Mouse (Mus musculus) frontal cortex, postnatal 14 days (tissue): ENCODE measurements around the gene Rab20.

Source experiments
- DNase-seq, 2 experiments: peaks; one replicate each; pipeline ENCODE4 v3.0.0; 2022; ENCODE audit warnings: low spot score in 2 of 2

Rab20 gene

DNA sequence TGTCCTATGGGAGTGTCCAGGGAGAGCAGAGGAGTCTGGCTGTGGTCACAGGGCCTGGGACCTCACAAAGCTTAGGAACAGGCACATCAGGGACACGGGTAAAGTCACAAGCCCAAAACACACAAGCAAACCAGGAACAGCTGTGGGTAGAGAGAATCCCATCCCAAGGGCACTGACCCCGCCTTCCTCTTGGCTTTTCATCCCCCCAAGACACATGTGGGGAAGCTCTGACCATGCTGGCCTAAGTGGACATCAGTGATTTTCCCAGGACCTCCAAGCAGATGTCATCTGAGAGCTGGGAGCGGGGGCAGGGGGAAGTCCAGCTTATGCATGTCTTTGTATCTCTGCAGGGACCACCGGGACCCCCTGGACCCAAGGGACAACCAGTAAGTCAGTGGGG lies 73.9 kb downstream of the Rab20 start:
- no peak for DNase-seq

DNA sequence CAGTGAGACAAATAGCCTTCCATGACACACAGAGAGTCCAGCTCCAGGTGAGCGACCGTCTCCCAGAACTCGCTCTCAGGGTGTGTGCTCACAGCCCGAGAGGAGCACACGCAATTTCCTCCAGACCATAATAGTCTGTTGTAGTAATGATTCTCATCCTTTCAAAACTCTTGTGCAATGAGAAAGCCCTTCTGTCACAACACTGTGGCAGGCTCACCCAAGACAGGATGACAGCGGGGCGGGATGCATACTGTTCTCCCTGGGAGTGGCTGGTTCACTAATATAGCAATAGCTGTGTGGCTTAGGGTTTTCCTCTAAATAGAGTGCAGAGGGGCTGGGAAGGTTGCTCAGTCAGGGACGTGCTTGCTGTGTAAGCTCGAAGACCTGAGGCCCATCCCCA lies 74.7 kb downstream of the Rab20 start:
- no peak for DNase-seq
